Mouse (Mus musculus) heart, embryonic 16.5 days (tissue): ENCODE data around the gene Hk3. TPM values are rescaled to one million over a fixed set of nuclear protein-coding genes. Genes with fewer than 3 reads are reported as not detected.
A peak's percentile ranks its signal among the peaks of the same experiment; 100 is the strongest.

Source experiments
- ATAC-seq: fragments of 200-750 bp; cut with Nextera tagmentation; replicated peaks from 2 replicates; pipeline ENCODE4 v1.8.0; 2017; ENCODE audit warnings: moderate number of reproducible peaks; ENCODE audit not compliant: insufficient read depth, low FRiP score; ENCODE audit errors: extremely low read depth
- H3K27ac ChIP-seq: fragments of 300-500 bp; sonication (generic); 2 replicates; pipeline ENCODE4 v1.5.1; 2014; ENCODE audit warnings: mild to moderate bottlenecking, low read length, control low read depth, moderate library complexity
- H3K27me3 ChIP-seq: fragments of 300-500 bp; sonication (generic); 2 replicates; pipeline ENCODE4 v1.6.1; 2014; ENCODE audit warnings: low read length, mixed read lengths; ENCODE audit not compliant: control insufficient read depth, insufficient read depth
- H3K36me3 ChIP-seq: fragments of 300-500 bp; sonication (generic); 2 replicates; pipeline ENCODE4 v1.6.1; 2014; ENCODE audit not compliant: control insufficient read depth, insufficient read depth
- H3K4me1 ChIP-seq: fragments of 300-500 bp; sonication (generic); 2 replicates; pipeline ENCODE4 v1.6.1; 2014; ENCODE audit warnings: low read length, mixed read lengths; ENCODE audit not compliant: control insufficient read depth, insufficient read depth
- H3K4me2 ChIP-seq: fragments of 300-500 bp; sonication (generic); 2 replicates; pipeline ENCODE4 v1.6.1; 2014; ENCODE audit warnings: low read depth, mild to moderate bottlenecking, control low read depth, low read length
- H3K4me3 ChIP-seq: fragments of 300-500 bp; sonication (generic); 2 replicates; pipeline ENCODE4 v1.5.1; 2014; ENCODE audit warnings: mild to moderate bottlenecking, control low read depth, low read length
- H3K9ac ChIP-seq: fragments of 300-500 bp; sonication (generic); 2 replicates; pipeline ENCODE4 v1.6.1; 2014; ENCODE audit warnings: low read length, control low read depth
- H3K9me3 ChIP-seq: fragments of 300-500 bp; sonication (generic); replicated peaks from 2 replicates; pipeline ENCODE4 v1.6.1; 2016; ENCODE audit warnings: low read length; ENCODE audit not compliant: control insufficient read depth
- WGBS: fragments of 180-500 bp; shearing (Covaris S2); extraction: QIAGEN DNeasy Blood & Tissue Kit; methylation state at CpG from one replicate; pipeline ENCODE4 v1.1.7; 2014; 5-methylcytosine and 5-hydroxymethylcytosine counted together
- polyA plus RNA-seq: library from polyadenylated mRNA; unstranded; fragments of >200 nt; fragmentation: Nextera tagmentation; extraction: Ambion mirVana; gene quantifications from 2 replicates; pipeline ENCODE4 v1.2.1, GENCODE M21; 2015

Gene Hk3
- polyA plus RNA-seq, 1 experiment from 2014 or later, result 0.72 TPM

DNA sequence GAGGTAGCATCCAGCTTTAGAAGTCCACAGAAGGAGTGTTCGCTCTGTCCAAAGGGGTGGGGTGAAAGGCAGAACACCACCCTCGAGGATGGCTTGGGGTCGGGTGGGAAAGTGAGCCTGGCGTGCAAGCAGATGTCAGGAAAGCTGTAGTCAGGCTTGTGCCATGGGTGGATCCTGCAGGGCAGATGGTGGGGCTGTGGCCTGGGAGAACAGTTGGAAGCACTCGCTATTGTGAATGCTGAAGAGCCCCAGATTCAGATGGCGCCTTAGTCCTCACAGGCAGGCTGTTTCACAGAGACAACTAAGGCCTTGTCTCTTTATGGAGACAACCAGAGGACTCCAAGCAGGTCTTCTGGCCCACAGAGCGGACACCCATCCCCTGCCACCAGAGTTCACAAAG lies 29.0 kb downstream of the Hk3 start:
- no peak overlapping the region for H3K4me3 ChIP-seq
- no peak overlapping the region for H3K27ac ChIP-seq
- no peaks in the 10 kb centered on the region for H3K36me3 ChIP-seq
- no peaks in the 10 kb centered on the region for H3K27me3 ChIP-seq
- peaks cover 3% of the 10 kb centered on the region for H3K4me1 ChIP-seq
- H3K9me3 ChIP-seq, result no peaks in the 10 kb centered on the region
- no peak overlapping the region for H3K4me2 ChIP-seq
- H3K9ac ChIP-seq, result no peak overlapping the region
- WGBS, result 80% methylated on average over 7 of the region's 7 CpGs
- no peak for ATAC-seq

- H3K27ac ChIP-seq, result no peak overlapping the region; the same call in 1 of the 2 replicates
- ATAC-seq, result peak; percentile 21; the same call in 1 of the 2 replicates
- 29% methylated on average over 7 of the region's 7 CpGs for WGBS
These were observed 32.9 kb downstream of the Hk3 start for GRCm38 (mm10) chr13:54988181-54988760.

GRCm38 (mm10) chr13:54987405-54987804 lies 33.8 kb downstream of the Hk3 start:
- Histone ChIP-seq H3K4me2 (no peak overlapping the region), H3K4me3 (no peak overlapping the region), H3K9me3 (no peaks in the 10 kb centered on the region), H3K27ac (no peak overlapping the region), H3K27me3 (no peaks in the 10 kb centered on the region), H3K9ac (no peak overlapping the region), H3K4me1 (peaks cover 3% of the 10 kb centered on the region; the same call in 1 of the 2 replicates), H3K36me3 (no peaks in the 10 kb centered on the region)
- no peak; the same call in 1 of the 2 replicates for ATAC-seq
- WGBS, result 79% methylated on average over 9 of the region's 9 CpGs

More at GRCm38 (mm10) chr13:54988181-54988760, 32.9 kb downstream of the Hk3 start:
- Histone ChIP-seq H3K4me2 (no peak overlapping the region), H3K9me3 (no peaks in the 10 kb centered on the region), H3K27me3 (no peaks in the 10 kb centered on the region), H3K4me1 (peaks cover 3% of the 10 kb centered on the region; the same call in 1 of the 2 replicates), H3K4me3 (no peak overlapping the region), H3K9ac (no peak overlapping the region), H3K36me3 (no peaks in the 10 kb centered on the region)

DNA sequence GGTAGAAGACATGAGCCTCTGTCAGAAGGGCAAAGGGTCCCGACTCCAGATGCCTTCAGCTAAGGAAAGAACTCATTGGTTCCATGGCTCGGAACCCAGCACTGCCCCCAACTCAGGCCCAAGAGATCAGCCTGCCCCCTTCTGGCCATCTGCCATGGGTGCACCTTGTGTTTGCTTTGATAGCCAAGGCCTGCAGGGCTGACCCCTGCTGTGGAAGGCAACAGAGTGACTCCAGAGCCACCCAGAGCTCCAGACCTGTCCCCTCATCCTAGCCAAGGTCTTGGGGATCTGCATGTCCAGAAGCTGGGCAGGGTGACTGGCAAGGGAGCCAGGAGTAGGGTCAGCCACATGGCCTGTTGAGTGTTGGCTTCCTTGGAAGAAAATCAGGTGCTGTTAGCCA lies 37.6 kb downstream of the Hk3 start:
- H3K9me3 ChIP-seq, result no peaks in the 10 kb centered on the region
- no peak overlapping the region for H3K27ac ChIP-seq
- WGBS, result 43% methylated on average over 2 of the region's 2 CpGs
- no peaks in the 10 kb centered on the region for H3K27me3 ChIP-seq
- no peak for ATAC-seq
- no peak overlapping the region for H3K4me2 ChIP-seq
- no peak overlapping the region for H3K4me3 ChIP-seq
- peaks cover 3% of the 10 kb centered on the region; the same call in 1 of the 2 replicates for H3K4me1 ChIP-seq
- no peak overlapping the region for H3K9ac ChIP-seq
- no peaks in the 10 kb centered on the region for H3K36me3 ChIP-seq

DNA sequence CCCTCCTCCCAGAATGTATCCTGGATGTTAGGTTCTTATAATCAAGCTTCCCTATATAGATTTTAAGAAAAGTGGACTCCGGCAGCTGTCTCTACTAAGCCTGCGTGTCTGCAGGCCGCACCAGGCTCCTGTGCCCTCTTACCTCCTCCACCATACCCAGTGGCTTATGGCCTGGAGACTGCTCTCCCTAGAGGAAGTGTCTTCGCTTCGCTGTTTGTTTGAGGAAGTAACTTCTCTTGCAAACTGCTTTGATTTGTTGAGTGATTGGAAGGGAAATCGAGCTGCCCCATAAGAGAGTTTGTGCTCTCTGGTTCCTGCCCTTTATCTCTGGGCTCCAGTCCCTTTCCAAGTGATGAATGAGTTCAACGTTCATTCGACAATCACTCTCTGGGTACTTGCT lies 38.2 kb downstream of the Hk3 start:
- no peak for ATAC-seq
- WGBS, result 55% methylated on average over 8 of the region's 8 CpGs
- Histone ChIP-seq H3K36me3 (no peaks in the 10 kb centered on the region), H3K27ac (no peak overlapping the region), H3K9me3 (no peaks in the 10 kb centered on the region), H3K4me1 (no peaks in the 10 kb centered on the region), H3K9ac (no peak overlapping the region), H3K4me3 (no peak overlapping the region), H3K27me3 (no peaks in the 10 kb centered on the region), H3K4me2 (no peak overlapping the region)

DNA sequence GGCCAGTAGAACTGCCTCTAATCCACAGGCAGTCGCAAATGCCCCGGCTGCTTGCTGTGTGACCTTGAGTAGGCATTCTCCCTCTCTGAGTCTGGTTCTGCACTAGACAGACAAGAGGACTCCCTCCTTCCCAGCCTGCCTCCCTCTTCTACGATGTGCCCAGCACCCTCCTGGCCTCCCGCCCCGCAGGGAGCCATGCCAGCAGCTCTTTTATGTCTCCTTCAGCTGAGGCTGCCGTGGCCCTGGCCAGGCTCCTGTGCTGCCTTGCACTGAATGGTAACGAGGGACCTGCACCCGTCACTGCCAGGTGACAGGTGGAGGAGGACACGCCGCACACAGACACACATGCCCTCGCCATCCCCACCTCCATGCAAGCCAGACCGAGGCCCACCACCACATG lies 40.2 kb downstream of the Hk3 start:
- 71% methylated on average over 12 of the region's 12 CpGs for WGBS
- Histone ChIP-seq H3K36me3 (no peaks in the 10 kb centered on the region), H3K27ac (no peak overlapping the region), H3K4me2 (no peak overlapping the region), H3K27me3 (no peaks in the 10 kb centered on the region), H3K9ac (no peak overlapping the region), H3K4me1 (no peaks in the 10 kb centered on the region), H3K9me3 (no peaks in the 10 kb centered on the region), H3K4me3 (no peak overlapping the region)
- ATAC-seq, result no peak

GRCm38 (mm10) chr13:54978804-54979203 lies 42.4 kb downstream of the Hk3 start:
- ATAC-seq, result no peak
- no peak overlapping the region for H3K27ac ChIP-seq
- no peaks in the 10 kb centered on the region for H3K4me1 ChIP-seq
- WGBS, result 55% methylated on average over 8 of the region's 8 CpGs
- H3K4me3 ChIP-seq, result no peak overlapping the region
- H3K27me3 ChIP-seq, result no peaks in the 10 kb centered on the region
- H3K36me3 ChIP-seq, result no peaks in the 10 kb centered on the region
- H3K9me3 ChIP-seq, result no peaks in the 10 kb centered on the region
- no peak overlapping the region for H3K9ac ChIP-seq
- no peak overlapping the region for H3K4me2 ChIP-seq

GRCm38 (mm10) chr13:54975546-54975945 lies 45.6 kb downstream of the Hk3 start:
- no peak overlapping the region for H3K27ac ChIP-seq
- no peak overlapping the region for H3K4me3 ChIP-seq
- H3K4me2 ChIP-seq, result no peak overlapping the region
- 47% methylated on average over 3 of the region's 3 CpGs for WGBS
- no peaks in the 10 kb centered on the region for H3K36me3 ChIP-seq
- ATAC-seq, result no peak
- H3K9ac ChIP-seq, result no peak overlapping the region
- H3K27me3 ChIP-seq, result no peaks in the 10 kb centered on the region
- H3K9me3 ChIP-seq, result no peaks in the 10 kb centered on the region
- H3K4me1 ChIP-seq, result no peaks in the 10 kb centered on the region

DNA sequence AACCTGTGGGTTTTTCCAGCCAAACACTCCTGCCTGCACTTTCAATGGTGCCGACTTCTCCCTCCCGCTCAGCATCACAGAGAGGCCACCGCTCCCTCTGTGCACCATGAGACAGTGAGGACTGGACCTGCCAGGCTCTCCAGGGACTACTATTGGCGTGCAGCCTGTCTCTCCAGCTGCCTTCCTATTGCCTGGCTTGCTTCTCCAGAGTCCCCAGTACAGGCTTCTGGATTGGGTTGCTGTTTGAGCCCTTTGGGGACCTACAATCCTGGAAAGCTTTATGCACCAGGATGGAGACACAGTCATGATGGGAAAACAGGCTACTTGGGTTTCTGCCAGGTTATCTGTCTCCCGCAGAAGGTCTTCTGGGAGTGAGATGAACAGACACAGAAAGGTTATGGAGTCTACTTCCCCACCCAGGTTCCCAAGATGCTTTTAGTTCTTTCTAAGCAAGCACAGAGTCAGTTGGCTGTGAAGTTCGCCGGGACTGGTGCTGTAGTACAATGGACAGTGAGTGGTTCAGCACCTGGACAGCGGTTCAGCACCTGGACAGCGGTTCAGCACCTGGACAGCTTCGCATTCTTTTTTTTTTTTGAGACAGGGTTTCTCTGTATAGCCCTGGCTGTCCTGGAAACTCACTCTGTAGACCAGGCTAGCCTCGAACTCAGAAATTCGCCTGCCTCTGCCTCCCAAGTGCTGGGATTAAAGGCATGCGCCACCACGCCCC lies 50.5 kb downstream of the Hk3 start:
- Histone ChIP-seq H3K9ac (no peak overlapping the region), H3K36me3 (no peaks in the 10 kb centered on the region), H3K4me1 (no peaks in the 10 kb centered on the region), H3K9me3 (no peaks in the 10 kb centered on the region), H3K27me3 (no peaks in the 10 kb centered on the region), H3K27ac (no peak overlapping the region), H3K4me2 (no peak overlapping the region), H3K4me3 (no peak overlapping the region)
- ATAC-seq, result no peak
- WGBS, result 36% methylated on average over 14 of the region's 14 CpGs
